Mouse (Mus musculus) heart, embryonic 14.5 days (tissue): ENCODE data around the gene Lamb2. TPM values are rescaled to one million over a fixed set of nuclear protein-coding genes. Genes with fewer than 3 reads are reported as not detected.

Experiments used
- ATAC-seq: fragments of 200-750 bp; cut with Nextera tagmentation; 2 replicates; pipeline ENCODE4 v1.8.0; 2017; ENCODE audit warnings: low read depth, moderate TSS enrichment; ENCODE audit not compliant: insufficient number of reproducible peaks, insufficient read depth, low FRiP score
- H3K27ac ChIP-seq, 2 experiments: fragments of 200-500 bp in 1 of 2; fragments of 300-500 bp in 1 of 2; sonication (generic) in 1 of 2; replicated peaks in 1 of 2; 2 replicates each; pipeline ENCODE4 v1.5.1; 2012 to 2014; ENCODE audit warnings: low read depth in 2 of 2, low read length in 2 of 2, control low read depth in 1 of 2, mild to moderate bottlenecking in 1 of 2, mixed read lengths in 1 of 2; ENCODE audit not compliant: control insufficient read depth in 1 of 2, insufficient read depth in 1 of 2
- H3K27me3 ChIP-seq: fragments of 300-500 bp; sonication (generic); 2 replicates; pipeline ENCODE4 v1.6.1; 2014; ENCODE audit warnings: mild to moderate bottlenecking, low read length, control low read depth; ENCODE audit not compliant: control insufficient read depth, insufficient read depth
- H3K36me3 ChIP-seq: fragments of 300-500 bp; sonication (generic); 2 replicates; pipeline ENCODE4 v1.6.1; 2014; ENCODE audit warnings: mild to moderate bottlenecking, control low read depth, low read length, mixed read lengths; ENCODE audit not compliant: control insufficient read depth, insufficient read depth
- H3K4me1 ChIP-seq, 2 experiments: fragments of 200-500 bp in 1 of 2; fragments of 300-500 bp in 1 of 2; sonication (generic) in 1 of 2; 2 replicates each; pipeline ENCODE4 v1.6.1; 2012 to 2014; ENCODE audit warnings: low read length in 2 of 2, control low read depth in 1 of 2, mixed read lengths in 1 of 2; ENCODE audit not compliant: control insufficient read depth in 2 of 2, insufficient read depth in 2 of 2
- H3K4me2 ChIP-seq: fragments of 300-500 bp; sonication (generic); 2 replicates; pipeline ENCODE4 v1.6.1; 2014; ENCODE audit warnings: mild to moderate bottlenecking, low read length
- H3K4me3 ChIP-seq, 2 experiments: fragments of 200-500 bp in 1 of 2; fragments of 300-500 bp in 1 of 2; sonication (generic) in 1 of 2; 2 replicates each; pipeline ENCODE4 v1.5.1; 2012 to 2014; ENCODE audit warnings: low read length in 2 of 2, mild to moderate bottlenecking in 2 of 2, control low read depth in 1 of 2, low read depth in 1 of 2, moderate library complexity in 1 of 2; ENCODE audit not compliant: control insufficient read depth in 1 of 2, insufficient read depth in 1 of 2
- H3K9ac ChIP-seq: fragments of 300-500 bp; sonication (generic); 2 replicates; pipeline ENCODE4 v1.6.1; 2014; ENCODE audit warnings: mild to moderate bottlenecking, low read length
- H3K9me3 ChIP-seq: fragments of 300-500 bp; sonication (generic); 2 replicates; pipeline ENCODE4 v1.6.1; 2016; ENCODE audit warnings: low read length, control low read depth; ENCODE audit not compliant: control insufficient read depth
- WGBS: fragments of 180-500 bp; shearing (Covaris S2); extraction: QIAGEN DNeasy Blood & Tissue Kit; methylation state at CpG from one replicate; pipeline ENCODE4 v1.1.7; 2014; 5-methylcytosine and 5-hydroxymethylcytosine counted together
- polyA plus RNA-seq: library from polyadenylated mRNA; unstranded; fragments of >200 nt; fragmentation: Nextera tagmentation; extraction: Ambion mirVana; gene quantifications from 2 replicates; pipeline ENCODE4 v1.2.1, GENCODE M21; 2014

Lamb2 gene
- polyA plus RNA-seq, 1 experiment from 2014 or later = 41.5 TPM

- Histone ChIP-seq H3K9ac (no peak overlapping the region), H3K4me3 (no peak overlapping the region), H3K4me2 (no peak overlapping the region), H3K9me3 (no peaks in the 10 kb centered on the region), H3K27ac (peak overlapping the region in 1 of 2 experiments; percentile 99; a peak in 1 of 4 replicates), H3K4me1 (peaks cover 10% of the 10 kb centered on the region in 2 experiments), H3K27me3 (no peaks in the 10 kb centered on the region), H3K36me3 (peaks cover 85% of the 10 kb centered on the region)
- WGBS = 93% methylated on average over 20 of the region's 20 CpGs
- ATAC-seq = no peak
Observed at GRCm38 (mm10) chr9:108489215-108489614, 9.7 kb downstream of the Lamb2 start.

- H3K9ac ChIP-seq = peak overlapping the region; percentile 99
- 70% methylated on average over 26 of the region's 26 CpGs for WGBS
- H3K36me3 ChIP-seq = peaks cover 86% of the 10 kb centered on the region
- ATAC-seq = peak; percentile 16; the same call in 1 of the 2 replicates
- no peaks in the 10 kb centered on the region for H3K9me3 ChIP-seq
- H3K27ac ChIP-seq = peak overlapping the region; percentile 97 to 99
- peak overlapping the region; percentile 73 for H3K4me2 ChIP-seq
- H3K4me1 ChIP-seq = peaks cover 10% of the 10 kb centered on the region in 2 experiments
- no peaks in the 10 kb centered on the region for H3K27me3 ChIP-seq
- peak overlapping the region; percentile 96 to 99 for H3K4me3 ChIP-seq
Observed at GRCm38 (mm10) chr9:108489702-108490558, 10.4 kb downstream of the Lamb2 start.

GRCm38 (mm10) chr9:108490559-108491285, 11.2 kb downstream of the Lamb2 start, which contains the start of gene Usp19:
Gene Usp19 (plus strand): TSS chr9:108490602.
- Histone ChIP-seq H3K4me1 (peaks cover 10% of the 10 kb centered on the region in 2 experiments), H3K9me3 (no peaks in the 10 kb centered on the region), H3K27ac (peak within 1 kb of the TSS; percentile 97 to 99), H3K36me3 (peaks cover 86% of the 10 kb centered on the region), H3K9ac (peak within 1 kb of the TSS; percentile 99), H3K4me3 (peak within 1 kb of the TSS; percentile 96 to 99), H3K4me2 (peak within 1 kb of the TSS; percentile 73), H3K27me3 (no peaks in the 10 kb centered on the region)
- under 1% methylated on average over 69 of the region's 69 CpGs for WGBS
- peak; percentile 85 for ATAC-seq

GRCm38 (mm10) chr9:108491286-108491580, 11.7 kb downstream of the Lamb2 start:
- H3K27ac ChIP-seq = peak overlapping the region; percentile 97 to 99
- H3K4me3 ChIP-seq = peak overlapping the region; percentile 96 to 99
- ATAC-seq = no peak
- H3K27me3 ChIP-seq = no peaks in the 10 kb centered on the region
- H3K9me3 ChIP-seq = no peaks in the 10 kb centered on the region
- H3K4me1 ChIP-seq = peaks cover 10% of the 10 kb centered on the region in 2 experiments
- H3K4me2 ChIP-seq = peak overlapping the region; percentile 73
- 3% methylated on average over 12 of the region's 12 CpGs for WGBS
- H3K9ac ChIP-seq = peak overlapping the region; percentile 99
- peaks cover 86% of the 10 kb centered on the region for H3K36me3 ChIP-seq

- H3K27ac ChIP-seq = no peak overlapping the region
- H3K4me1 ChIP-seq = peaks cover 10% of the 10 kb centered on the region in 2 experiments
- peak overlapping the region; percentile 73 for H3K4me2 ChIP-seq
- no peaks in the 10 kb centered on the region for H3K27me3 ChIP-seq
- H3K9ac ChIP-seq = peak overlapping the region; percentile 99
- H3K9me3 ChIP-seq = no peaks in the 10 kb centered on the region
- WGBS = 79% methylated on average over 16 of the region's 16 CpGs
- peak overlapping the region; percentile 5 to 99; a peak in 3 of 4 replicates for H3K4me3 ChIP-seq
- no peak for ATAC-seq
- H3K36me3 ChIP-seq = peaks cover 86% of the 10 kb centered on the region
Observed at GRCm38 (mm10) chr9:108492043-108492750, 12.7 kb downstream of the Lamb2 start.

- WGBS = 98% methylated on average over 8 of the region's 8 CpGs
- H3K27ac ChIP-seq = no peak overlapping the region
- H3K27me3 ChIP-seq = no peaks in the 10 kb centered on the region
- no peak for ATAC-seq
- no peaks in the 10 kb centered on the region for H3K9me3 ChIP-seq
- H3K9ac ChIP-seq = no peak overlapping the region
- no peak overlapping the region for H3K4me3 ChIP-seq
- peaks cover 10% of the 10 kb centered on the region in 2 experiments for H3K4me1 ChIP-seq
- no peak overlapping the region for H3K4me2 ChIP-seq
- peaks cover 86% of the 10 kb centered on the region for H3K36me3 ChIP-seq
Observed at GRCm38 (mm10) chr9:108493246-108493645, 13.7 kb downstream of the Lamb2 start.

- no peak overlapping the region for H3K4me2 ChIP-seq
- peaks cover 86% of the 10 kb centered on the region for H3K36me3 ChIP-seq
- H3K27me3 ChIP-seq = no peaks in the 10 kb centered on the region
- no peaks in the 10 kb centered on the region for H3K9me3 ChIP-seq
- peaks cover 10% of the 10 kb centered on the region in 2 experiments for H3K4me1 ChIP-seq
- no peak overlapping the region for H3K9ac ChIP-seq
- no peak overlapping the region for H3K4me3 ChIP-seq
- H3K27ac ChIP-seq = no peak overlapping the region
- 92% methylated on average over 19 of the region's 19 CpGs for WGBS
- no peak for ATAC-seq
Observed at GRCm38 (mm10) chr9:108494146-108494825, 14.8 kb downstream of the Lamb2 start.
